Mouse (Mus musculus): ENCODE data around the gene Gm9. TPM values are rescaled to one million over a fixed set of nuclear protein-coding genes. Genes with fewer than 3 reads are reported as not detected.

Gm9 gene
- polyA plus RNA-seq, 2 experiments: not detected

DNA sequence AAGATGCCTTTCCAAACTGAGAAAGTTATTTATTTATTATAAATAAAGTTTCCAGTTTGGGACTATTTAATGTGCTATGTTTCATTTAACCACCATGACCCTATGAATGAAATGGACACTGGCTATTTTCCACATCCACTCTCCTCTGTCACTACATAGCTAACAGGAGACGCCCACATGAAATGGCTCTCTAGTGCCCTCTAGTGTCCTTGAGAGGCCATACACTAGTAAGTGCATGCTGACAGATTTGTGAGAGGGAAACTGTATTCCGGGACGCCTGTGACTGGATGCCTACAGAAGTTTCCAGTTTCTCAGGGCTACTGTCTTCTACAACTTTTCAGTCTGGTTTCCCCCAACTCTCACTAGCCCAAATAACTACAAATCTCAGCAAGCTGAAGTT lies 43.8 kb downstream of the Gm9 start:
- no peak overlapping the region for H3K4me2 ChIP-seq (ENCODE audit: low read depth)
- no peak overlapping the region for H3K27ac ChIP-seq
- ATAC-seq (ENCODE audit: insufficient read depth): no peak
- TF ChIP-seq CTCF (IDR thresholded peaks at IDR 0.05; ENCODE audit: low read depth) (peak; percentile 77), EP300 (IDR thresholded peaks at IDR 0.05; ENCODE audit: low read depth) (no peak)
- H3K4me1 ChIP-seq (replicated peaks; ENCODE audit: control insufficient read depth in 2 of 2, insufficient read depth in 2 of 2, low read length in 1 of 2): no peaks in the 10 kb centered on the region
- no peaks in the 10 kb centered on the region for H3K9me3 ChIP-seq (ENCODE audit: control insufficient read depth, low read length)
- H3K9ac ChIP-seq (replicated peaks): no peak overlapping the region
- no peak overlapping the region for H3K4me3 ChIP-seq (ENCODE audit: insufficient read depth in 1 of 2, low read depth in 2 of 2, low read length in 2 of 2)
- H3K36me3 ChIP-seq (replicated peaks; ENCODE audit: control insufficient read depth, insufficient read depth, low read depth): no peaks in the 10 kb centered on the region
- 17% methylated on average over 3 of the region's 3 CpGs for whole genome bisulfite sequencing (ENCODE audit: insufficient replicate concordance)
- peak; percentile 15 to 33 (median 25) for DNase-seq (ENCODE audit: low read depth in 3 of 3, low spot score in 3 of 3)
- no peaks in the 10 kb centered on the region for H3K27me3 ChIP-seq (ENCODE audit: control insufficient read depth, insufficient read depth, low read length)

DNA sequence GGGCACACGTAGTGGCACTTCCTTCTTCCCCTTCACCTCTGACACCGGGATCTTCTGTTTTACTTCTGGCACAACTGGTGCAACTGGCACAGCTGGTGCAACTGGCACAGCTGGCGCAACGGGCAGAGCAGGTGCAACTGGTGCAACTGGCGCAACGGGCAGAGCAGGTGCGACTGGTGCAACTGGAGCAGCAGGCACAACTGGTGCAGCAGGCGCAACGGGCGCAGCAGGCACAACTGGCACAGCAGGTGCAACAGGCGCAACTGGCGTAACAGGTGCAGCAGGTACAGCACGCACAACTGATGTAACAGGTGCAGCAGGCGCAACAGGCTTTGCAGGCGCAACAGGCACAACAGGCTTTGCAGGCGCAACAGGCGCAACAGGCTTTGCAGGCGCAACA lies 47.7 kb downstream of the Gm9 start:
- no peaks in the 10 kb centered on the region for H3K9me3 ChIP-seq (ENCODE audit: control insufficient read depth, low read length)
- TF ChIP-seq CTCF (IDR thresholded peaks at IDR 0.05; ENCODE audit: low read depth): no peak
- no peak for TF ChIP-seq EP300 (IDR thresholded peaks at IDR 0.05; ENCODE audit: low read depth)
- H3K36me3 ChIP-seq (replicated peaks; ENCODE audit: control insufficient read depth, insufficient read depth, low read depth): no peaks in the 10 kb centered on the region
- DNase-seq (ENCODE audit: low read depth in 3 of 3, low spot score in 3 of 3) (no peak), ATAC-seq (ENCODE audit: insufficient read depth) (no peak)
- WGBS (ENCODE audit: insufficient replicate concordance): 77% methylated on average over 18 of the region's 18 CpGs
- H3K4me1 ChIP-seq (replicated peaks; ENCODE audit: control insufficient read depth in 2 of 2, insufficient read depth in 2 of 2, low read length in 1 of 2): no peaks in the 10 kb centered on the region
- H3K4me3 ChIP-seq (ENCODE audit: insufficient read depth in 1 of 2, low read depth in 2 of 2, low read length in 2 of 2): no peak overlapping the region
- no peak overlapping the region for H3K27ac ChIP-seq
- no peaks in the 10 kb centered on the region for H3K27me3 ChIP-seq (ENCODE audit: control insufficient read depth, insufficient read depth, low read length)
- no peak overlapping the region for H3K4me2 ChIP-seq (ENCODE audit: low read depth)
- H3K9ac ChIP-seq (replicated peaks): no peak overlapping the region

DNA sequence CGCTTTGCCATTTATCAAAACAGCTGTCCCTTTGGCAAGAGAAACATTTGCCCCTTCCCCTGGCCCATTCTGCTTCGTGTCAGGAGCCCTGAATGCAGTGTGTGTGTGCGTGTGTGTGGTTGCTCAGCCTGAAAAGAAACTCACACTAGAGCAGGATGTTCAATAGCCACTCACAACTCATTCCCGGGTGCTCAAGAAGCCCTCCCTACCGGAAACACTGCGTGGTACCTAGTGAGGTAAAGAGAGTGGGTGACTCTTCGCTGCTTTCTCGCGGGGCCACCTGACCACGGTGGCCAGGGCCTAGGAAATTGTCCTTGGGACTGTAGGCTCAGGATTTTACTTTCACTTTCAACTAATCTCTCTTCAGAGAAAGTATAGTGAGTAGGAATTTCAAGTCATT lies 49.7 kb downstream of the Gm9 start:
- ATAC-seq (ENCODE audit: insufficient read depth) (no peak), DNase-seq (ENCODE audit: low read depth in 3 of 3, low spot score in 3 of 3) (no peak)
- no peak overlapping the region for H3K4me2 ChIP-seq (ENCODE audit: low read depth)
- H3K9ac ChIP-seq (replicated peaks): no peak overlapping the region
- 68% methylated on average over 10 of the region's 10 CpGs for WGBS (ENCODE audit: insufficient replicate concordance)
- H3K4me1 ChIP-seq (replicated peaks; ENCODE audit: control insufficient read depth in 2 of 2, insufficient read depth in 2 of 2, low read length in 1 of 2): no peaks in the 10 kb centered on the region
- no peak overlapping the region for H3K4me3 ChIP-seq (ENCODE audit: insufficient read depth in 1 of 2, low read depth in 2 of 2, low read length in 2 of 2)
- no peak for TF ChIP-seq CTCF (IDR thresholded peaks at IDR 0.05; ENCODE audit: low read depth)
- no peak for TF ChIP-seq EP300 (IDR thresholded peaks at IDR 0.05; ENCODE audit: low read depth)
- no peaks in the 10 kb centered on the region for H3K27me3 ChIP-seq (ENCODE audit: control insufficient read depth, insufficient read depth, low read length)
- no peaks in the 10 kb centered on the region for H3K36me3 ChIP-seq (replicated peaks; ENCODE audit: control insufficient read depth, insufficient read depth, low read depth)
- no peak overlapping the region for H3K27ac ChIP-seq
- H3K9me3 ChIP-seq (ENCODE audit: control insufficient read depth, low read length): no peaks in the 10 kb centered on the region

Other genes with a start within 250 kb of the Gm9 start
- 2.1 and 3.0 TPM in 2 replicates for gene Sept6, start 219.2 kb downstream of the Gm9 start, polyA plus RNA-seq (2012; rRNA removed)
- 3.0 and 3.1 TPM in 2 replicates for gene Sept6, start 219.2 kb downstream of the Gm9 start, polyA plus RNA-seq (2014; fragmentation: Nextera tagmentation; extraction: Ambion mirVana)
- gene Sowahd, start 162.2 kb downstream of the Gm9 start, polyA plus RNA-seq (2012; rRNA removed): 0.02 TPM in 1 of 2 replicates, not detected in the other
- 0.11 TPM in 1 of 2 replicates, not detected in the other for gene Sowahd, start 162.2 kb downstream of the Gm9 start, polyA plus RNA-seq (2014; fragmentation: Nextera tagmentation; extraction: Ambion mirVana)
- 261 and 564 TPM in 2 replicates for gene Rpl39, start 125.6 kb downstream of the Gm9 start, polyA plus RNA-seq (2012; rRNA removed)
- gene Rpl39, start 125.6 kb downstream of the Gm9 start, polyA plus RNA-seq (2014; fragmentation: Nextera tagmentation; extraction: Ambion mirVana): 545 and 615 TPM in 2 replicates
- gene Upf3b, start 100.7 kb downstream of the Gm9 start, polyA plus RNA-seq (2012; rRNA removed): 6.4 and 13.4 TPM in 2 replicates
- 7.4 and 7.9 TPM in 2 replicates for gene Upf3b, start 100.7 kb downstream of the Gm9 start, polyA plus RNA-seq (2014; fragmentation: Nextera tagmentation; extraction: Ambion mirVana)
- 1.7 and 2.3 TPM in 2 replicates for gene Nkap, start 84.2 kb downstream of the Gm9 start, polyA plus RNA-seq (2012; rRNA removed)
- 4.4 and 5.1 TPM in 2 replicates for gene Nkap, start 84.2 kb downstream of the Gm9 start, polyA plus RNA-seq (2014; fragmentation: Nextera tagmentation; extraction: Ambion mirVana)
- gene Akap14, start 42.2 kb downstream of the Gm9 start, polyA plus RNA-seq (2012; rRNA removed): not detected in 2 replicates
- gene Akap14, start 42.2 kb downstream of the Gm9 start, polyA plus RNA-seq (2014; fragmentation: Nextera tagmentation; extraction: Ambion mirVana): 0.13 TPM in 1 of 2 replicates, not detected in the other
- 111 and 169 TPM in 2 replicates for gene Ndufa1, start 19.9 kb downstream of the Gm9 start, polyA plus RNA-seq (2012; rRNA removed)
- gene Ndufa1, start 19.9 kb downstream of the Gm9 start, polyA plus RNA-seq (2014; fragmentation: Nextera tagmentation; extraction: Ambion mirVana): 253 and 273 TPM in 2 replicates
- 1.1 and 1.7 TPM in 2 replicates for gene Rnf113a1, start 19.8 kb downstream of the Gm9 start, polyA plus RNA-seq (2012; rRNA removed)
- 2.3 and 3.2 TPM in 2 replicates for gene Rnf113a1, start 19.8 kb downstream of the Gm9 start, polyA plus RNA-seq (2014; fragmentation: Nextera tagmentation; extraction: Ambion mirVana)
- not detected in 2 replicates for gene Rhox1, start 11.2 kb upstream of the Gm9 start, polyA plus RNA-seq (2012; rRNA removed)
- not detected in 2 replicates for gene Rhox1, start 11.2 kb upstream of the Gm9 start, polyA plus RNA-seq (2014; fragmentation: Nextera tagmentation; extraction: Ambion mirVana)
- not detected in 2 replicates for gene Rhox2a, start 33.9 kb upstream of the Gm9 start, polyA plus RNA-seq (2012; rRNA removed)
- gene Rhox2a, start 33.9 kb upstream of the Gm9 start, polyA plus RNA-seq (2014; fragmentation: Nextera tagmentation; extraction: Ambion mirVana): not detected in 2 replicates
- gene Rhox3a, start 38.9 kb upstream of the Gm9 start, polyA plus RNA-seq (2012; rRNA removed): not detected in 2 replicates
- not detected in 2 replicates for gene Rhox3a, start 38.9 kb upstream of the Gm9 start, polyA plus RNA-seq (2014; fragmentation: Nextera tagmentation; extraction: Ambion mirVana)
- not detected in 2 replicates for gene Rhox4a, start 54.3 kb upstream of the Gm9 start, polyA plus RNA-seq (2012; rRNA removed)
- not detected in 2 replicates for gene Rhox4a, start 54.3 kb upstream of the Gm9 start, polyA plus RNA-seq (2014; fragmentation: Nextera tagmentation; extraction: Ambion mirVana)
- not detected in 2 replicates for gene Rhox3a2, start 169.0 kb upstream of the Gm9 start, polyA plus RNA-seq (2012; rRNA removed)
- not detected in 2 replicates for gene Rhox3a2, start 169.0 kb upstream of the Gm9 start, polyA plus RNA-seq (2014; fragmentation: Nextera tagmentation; extraction: Ambion mirVana)
- not detected in 2 replicates for gene Rhox4a2, start 179.8 kb upstream of the Gm9 start, polyA plus RNA-seq (2012; rRNA removed)
- not detected in 2 replicates for gene Rhox4a2, start 179.8 kb upstream of the Gm9 start, polyA plus RNA-seq (2014; fragmentation: Nextera tagmentation; extraction: Ambion mirVana)
- not detected in 2 replicates for gene Rhox2b, start 201.0 kb upstream of the Gm9 start, polyA plus RNA-seq (2012; rRNA removed)
- gene Rhox2b, start 201.0 kb upstream of the Gm9 start, polyA plus RNA-seq (2014; fragmentation: Nextera tagmentation; extraction: Ambion mirVana): not detected in 2 replicates
- gene Rhox4b, start 221.5 kb upstream of the Gm9 start, polyA plus RNA-seq (2012; rRNA removed): not detected in 2 replicates
- gene Rhox4b, start 221.5 kb upstream of the Gm9 start, polyA plus RNA-seq (2014; fragmentation: Nextera tagmentation; extraction: Ambion mirVana): not detected in 2 replicates
- gene Rhox2c, start 242.6 kb upstream of the Gm9 start, polyA plus RNA-seq (2012; rRNA removed): not detected in 2 replicates
- gene Rhox2c, start 242.6 kb upstream of the Gm9 start, polyA plus RNA-seq (2014; fragmentation: Nextera tagmentation; extraction: Ambion mirVana): not detected in 2 replicates
- gene Rhox3c, start 247.5 kb upstream of the Gm9 start, polyA plus RNA-seq (2012; rRNA removed): not detected in 2 replicates
- not detected in 2 replicates for gene Rhox3c, start 247.5 kb upstream of the Gm9 start, polyA plus RNA-seq (2014; fragmentation: Nextera tagmentation; extraction: Ambion mirVana)